Mouse (Mus musculus) midbrain, embryonic 14.5 days (tissue): ENCODE measurements at regions not wholly inside any gene's neighbourhood (a gene's known extent, or its start where the extent isn't known, plus 50 kb on each side); places are given as distances from the start of the nearest gene placed in this dataset.
"Not testable (repeated sequence)": the region's sequence is repeated elsewhere in the genome, so short reads cannot be mapped to it uniquely, and the experiment has no call there.

Source experiments
- ATAC-seq: fragments of 200-750 bp; cut with Nextera tagmentation; 2 replicates; pipeline ENCODE4 v1.8.0; 2017; ENCODE audit warnings: moderate number of reproducible peaks, moderate library complexity; ENCODE audit not compliant: low FRiP score, low TSS enrichment
- DNase-seq: peaks from one replicate; pipeline ENCODE4 v3.0.0-alpha.2; 2015
- H3K27ac ChIP-seq: fragments of 300-500 bp; sonication (generic); replicated peaks from 2 replicates; pipeline ENCODE4 v1.5.1; 2014; ENCODE audit warnings: mild to moderate bottlenecking, low read depth, low read length, moderate library complexity
- H3K27me3 ChIP-seq: fragments of 300-500 bp; sonication (generic); 2 replicates; pipeline ENCODE4 v1.6.1; 2014; ENCODE audit warnings: low read length, control low read depth, mixed read lengths; ENCODE audit not compliant: control insufficient read depth, insufficient read depth
- H3K36me3 ChIP-seq: fragments of 300-500 bp; sonication (generic); 2 replicates; pipeline ENCODE4 v1.6.1; 2014; ENCODE audit warnings: low read length, control low read depth; ENCODE audit not compliant: control insufficient read depth, insufficient read depth
- H3K4me1 ChIP-seq: fragments of 300-500 bp; sonication (generic); 2 replicates; pipeline ENCODE4 v1.6.1; 2014; ENCODE audit warnings: mild to moderate bottlenecking, antibody characterized with exemption, low read length, control low read depth; ENCODE audit not compliant: control insufficient read depth, insufficient read depth
- H3K4me2 ChIP-seq: fragments of 300-500 bp; sonication (generic); 2 replicates; pipeline ENCODE4 v1.6.1; 2014; ENCODE audit warnings: mild to moderate bottlenecking, low read length, moderate library complexity
- H3K4me3 ChIP-seq: fragments of 300-500 bp; sonication (generic); replicated peaks from 2 replicates; pipeline ENCODE4 v1.5.1; 2014; ENCODE audit warnings: low read depth, low read length
- H3K9ac ChIP-seq: fragments of 300-500 bp; sonication (generic); replicated peaks from 2 replicates; pipeline ENCODE4 v1.6.1; 2014; ENCODE audit warnings: mild to moderate bottlenecking, low read length, moderate library complexity
- H3K9me3 ChIP-seq: fragments of 300-500 bp; sonication (generic); 2 replicates; pipeline ENCODE4 v1.6.1; 2016; ENCODE audit warnings: low read length, control low read depth, mixed read lengths; ENCODE audit not compliant: control insufficient read depth
- WGBS: fragments of 180-500 bp; shearing (Covaris S2); extraction: QIAGEN DNeasy Blood & Tissue Kit; methylation state at CpG from one replicate; pipeline ENCODE4 v1.1.7; 2014; 5-methylcytosine and 5-hydroxymethylcytosine counted together

DNA sequence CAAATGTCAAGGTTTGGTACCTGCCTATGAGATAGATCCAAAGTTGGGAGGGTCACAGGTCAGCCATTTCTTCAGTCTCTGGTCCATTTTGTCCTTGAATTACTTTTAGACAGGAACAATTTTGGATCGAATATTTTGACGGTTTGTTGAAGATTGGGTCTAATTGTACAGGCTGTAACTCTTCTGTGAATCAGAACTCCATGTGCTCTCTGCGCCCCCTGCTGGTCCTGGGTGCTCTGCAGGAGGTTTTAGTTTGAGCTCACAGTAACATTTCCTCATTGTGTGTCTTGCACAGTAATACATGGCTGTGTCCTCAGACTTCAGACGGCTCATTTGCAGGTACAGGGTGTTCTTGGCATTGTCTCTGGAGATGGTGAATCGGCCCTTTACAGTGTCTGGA is 158.1 kb downstream of the Adam6a start:
- WGBS, result 67% methylated on average over 5 of the region's 5 CpGs
- not testable (repeated sequence) for H3K9ac ChIP-seq, H3K36me3 ChIP-seq, H3K4me3 ChIP-seq, H3K27me3 ChIP-seq, DNase-seq, ATAC-seq, H3K4me1 ChIP-seq, H3K27ac ChIP-seq, H3K9me3 ChIP-seq, H3K4me2 ChIP-seq

DNA sequence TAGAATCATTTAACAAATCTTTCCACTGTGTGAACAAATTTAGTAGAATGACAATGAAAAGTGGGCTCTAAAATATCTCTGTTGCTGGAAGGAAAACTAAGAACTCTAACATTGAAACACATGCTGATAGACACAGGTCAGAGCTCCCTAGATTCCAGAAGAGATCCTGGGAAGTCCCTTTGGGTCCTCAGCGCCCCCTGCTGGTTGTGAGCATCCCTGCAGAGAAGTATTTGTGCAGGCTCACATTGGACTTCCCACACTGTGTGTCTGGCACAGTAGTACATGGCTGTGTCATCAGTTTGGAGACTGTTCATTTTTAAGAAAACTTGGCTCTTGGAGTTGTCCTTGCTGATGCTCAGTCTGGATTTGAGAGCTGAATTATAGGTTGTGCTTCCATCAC is 172.7 kb downstream of the Adam6a start:
- 4% methylated on average over 1 of the region's 1 CpGs for WGBS
- DNase-seq, H3K36me3 ChIP-seq, H3K27ac ChIP-seq, H3K4me3 ChIP-seq, H3K27me3 ChIP-seq, H3K4me2 ChIP-seq, ATAC-seq, H3K4me1 ChIP-seq, H3K9ac ChIP-seq: not testable (repeated sequence)
- H3K9me3 ChIP-seq, result peaks cover 41% of the 10 kb centered on the region

DNA sequence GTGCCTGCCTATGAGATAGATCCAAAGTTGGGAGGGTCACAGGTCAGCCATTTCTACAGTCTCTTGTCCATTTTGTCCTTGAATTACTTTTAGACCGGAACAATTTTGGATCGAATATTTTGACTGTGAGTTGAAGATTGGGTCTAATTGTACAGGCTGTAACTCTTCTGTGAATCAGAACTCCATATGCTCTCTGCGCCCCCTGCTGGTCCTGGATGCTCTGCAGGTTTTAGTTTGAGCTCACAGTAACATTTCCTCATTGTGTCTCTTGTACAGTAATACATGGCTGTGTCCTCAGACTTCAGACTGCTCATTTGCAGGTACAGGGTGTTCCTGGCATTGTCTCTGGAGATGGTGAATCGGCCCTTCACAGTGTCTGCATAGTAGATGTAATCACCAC is 192.1 kb downstream of the Adam6a start:
- Histone ChIP-seq H3K4me3 (no peak overlapping the region), H3K36me3 (no peaks in the 10 kb centered on the region), H3K9ac (no peak overlapping the region), H3K4me2 (no peak overlapping the region), H3K4me1 (no peaks in the 10 kb centered on the region), H3K27ac (no peak overlapping the region), H3K9me3 (peaks cover 27% of the 10 kb centered on the region), H3K27me3 (no peaks in the 10 kb centered on the region)
- ATAC-seq, result no peak
- WGBS, result 70% methylated on average over 4 of the region's 4 CpGs
- DNase-seq, result peak; percentile 0

DNA sequence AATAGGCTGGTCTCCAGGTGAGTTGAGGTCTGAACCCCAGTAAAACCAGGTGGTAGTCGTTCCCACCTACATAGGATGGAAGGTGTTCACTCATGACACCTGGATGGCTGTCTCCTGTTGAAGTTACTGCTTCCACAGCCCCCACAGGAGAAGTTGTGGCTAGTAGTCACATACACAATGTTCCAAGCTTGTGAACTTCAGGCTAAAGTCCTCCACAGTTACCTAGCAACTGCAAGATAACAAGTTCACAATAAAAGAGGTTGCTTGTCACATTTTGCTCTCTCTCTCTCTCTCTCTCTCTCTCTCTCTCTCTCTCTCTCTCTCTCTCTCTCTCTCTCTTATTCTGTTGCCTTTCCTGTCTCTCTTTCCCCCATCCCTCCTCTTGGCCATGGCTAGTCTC is 202.6 kb downstream of the Adam6a start:
- WGBS, result 51% methylated on average over 1 of the region's 1 CpGs
- ATAC-seq (no peak), DNase-seq (no peak)
- H3K27me3 ChIP-seq, result no peaks in the 10 kb centered on the region
- no peaks in the 10 kb centered on the region for H3K36me3 ChIP-seq
- H3K4me2 ChIP-seq, result no peak overlapping the region
- no peak overlapping the region for H3K9ac ChIP-seq
- H3K27ac ChIP-seq, result no peak overlapping the region
- H3K4me1 ChIP-seq, result no peaks in the 10 kb centered on the region
- H3K4me3 ChIP-seq, result no peak overlapping the region
- peaks cover 26% of the 10 kb centered on the region for H3K9me3 ChIP-seq

DNA sequence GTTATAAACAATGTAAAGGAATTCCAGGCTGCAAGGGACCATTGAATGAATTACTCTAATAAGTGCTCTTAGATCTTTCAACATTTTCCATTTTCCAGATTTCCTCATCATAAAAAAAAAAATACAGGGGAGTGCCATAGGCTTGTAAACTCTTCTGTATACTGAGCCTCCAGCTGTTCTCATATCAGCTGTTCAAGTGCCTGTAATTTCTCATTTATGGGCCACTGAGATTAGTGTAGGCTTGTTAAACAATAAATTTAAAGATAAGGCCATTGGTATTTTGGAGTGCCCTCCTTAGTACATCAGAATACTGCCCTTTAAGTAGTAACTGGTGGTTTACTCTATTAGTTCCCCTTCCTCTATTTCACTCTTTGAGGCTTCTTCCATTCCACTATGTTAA is 204.3 kb downstream of the Adam6a start:
- no peaks in the 10 kb centered on the region for H3K4me1 ChIP-seq
- no peak overlapping the region for H3K27ac ChIP-seq
- no peaks in the 10 kb centered on the region for H3K36me3 ChIP-seq
- H3K27me3 ChIP-seq, result no peaks in the 10 kb centered on the region
- no peak overlapping the region for H3K4me2 ChIP-seq
- ATAC-seq (no peak), DNase-seq (no peak)
- no peak overlapping the region for H3K4me3 ChIP-seq
- no peak overlapping the region for H3K9ac ChIP-seq
- H3K9me3 ChIP-seq, result peaks cover 25% of the 10 kb centered on the region

DNA sequence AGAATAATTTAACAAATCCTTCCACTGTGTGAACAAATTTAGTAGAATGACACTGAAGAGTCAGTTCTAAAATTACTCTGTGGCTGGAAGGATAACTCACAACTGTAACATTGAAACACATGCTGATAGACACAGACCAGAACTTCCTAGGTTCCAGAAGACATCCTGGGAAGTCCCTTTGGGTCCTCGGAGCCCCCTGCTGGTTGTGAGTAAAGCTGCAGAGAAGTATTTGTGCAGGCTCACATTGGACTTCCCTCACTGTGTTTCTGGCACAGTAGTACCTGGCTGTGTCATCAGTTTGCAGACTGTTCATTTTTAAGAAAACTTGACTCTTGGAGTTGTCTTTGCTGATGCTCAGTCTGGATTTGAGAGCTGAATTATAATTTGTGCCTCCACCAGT is 225.9 kb downstream of the Adam6a start:
- H3K4me2 ChIP-seq, result no peak overlapping the region
- DNase-seq (no peak), ATAC-seq (no peak)
- 53% methylated on average over 1 of the region's 1 CpGs for WGBS
- no peak overlapping the region for H3K27ac ChIP-seq
- no peaks in the 10 kb centered on the region for H3K4me1 ChIP-seq
- H3K27me3 ChIP-seq, result no peaks in the 10 kb centered on the region
- H3K36me3 ChIP-seq, result no peaks in the 10 kb centered on the region
- no peak overlapping the region for H3K4me3 ChIP-seq
- H3K9ac ChIP-seq, result no peak overlapping the region
- peaks cover 31% of the 10 kb centered on the region for H3K9me3 ChIP-seq

DNA sequence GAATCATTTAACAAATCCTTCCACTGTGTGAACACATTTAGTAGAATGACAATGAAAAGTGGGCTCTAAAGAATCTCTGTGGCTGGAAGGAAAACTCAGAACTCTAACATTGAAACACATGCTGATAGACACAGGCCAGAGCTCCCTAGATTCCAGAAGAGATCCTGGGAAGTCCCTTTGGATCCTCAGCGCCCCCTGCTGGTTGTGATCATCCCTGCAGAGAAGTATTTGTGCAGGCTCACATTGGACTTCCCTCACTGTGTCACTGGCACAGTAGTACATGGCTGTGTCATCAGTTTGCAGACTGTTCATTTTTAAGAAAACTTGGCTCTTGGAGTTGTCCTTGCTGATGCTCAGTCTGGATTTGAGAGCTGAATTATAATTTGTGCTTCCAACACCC is 252.2 kb downstream of the Adam6a start:
- not testable (repeated sequence) for H3K9ac ChIP-seq, H3K4me3 ChIP-seq, H3K27me3 ChIP-seq, H3K4me1 ChIP-seq, DNase-seq, H3K4me2 ChIP-seq, ATAC-seq, H3K27ac ChIP-seq, H3K36me3 ChIP-seq
- peaks cover 19% of the 10 kb centered on the region for H3K9me3 ChIP-seq
- 0% methylated on average over 1 of the region's 1 CpGs for WGBS

DNA sequence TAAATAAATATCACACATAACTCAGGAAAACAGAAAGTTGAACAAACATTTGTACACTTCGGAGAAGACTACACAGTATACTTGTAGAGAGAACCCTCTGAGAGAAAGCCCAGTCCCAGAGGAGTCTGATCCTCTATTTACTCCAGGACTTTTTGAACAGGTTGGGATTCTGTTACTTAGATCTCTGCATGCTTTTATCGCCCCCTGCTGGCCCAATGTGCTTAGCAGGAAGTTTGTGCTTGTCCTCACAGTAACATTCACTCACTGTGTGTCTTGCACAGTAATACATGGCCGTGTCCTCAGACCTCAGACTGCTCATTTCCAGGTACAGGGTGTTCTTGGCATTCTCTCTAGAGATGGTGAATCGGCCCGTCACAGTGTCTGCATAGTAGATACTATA is 282.7 kb downstream of the Adam6a start:
- Histone ChIP-seq H3K9ac (no peak overlapping the region), H3K4me3 (no peak overlapping the region), H3K4me2 (no peak overlapping the region), H3K9me3 (peaks cover 34% of the 10 kb centered on the region), H3K27me3 (no peaks in the 10 kb centered on the region), H3K4me1 (no peaks in the 10 kb centered on the region), H3K27ac (no peak overlapping the region), H3K36me3 (no peaks in the 10 kb centered on the region)
- DNase-seq, result no peak
- no peak for ATAC-seq
- WGBS, result 57% methylated on average over 5 of the region's 5 CpGs

DNA sequence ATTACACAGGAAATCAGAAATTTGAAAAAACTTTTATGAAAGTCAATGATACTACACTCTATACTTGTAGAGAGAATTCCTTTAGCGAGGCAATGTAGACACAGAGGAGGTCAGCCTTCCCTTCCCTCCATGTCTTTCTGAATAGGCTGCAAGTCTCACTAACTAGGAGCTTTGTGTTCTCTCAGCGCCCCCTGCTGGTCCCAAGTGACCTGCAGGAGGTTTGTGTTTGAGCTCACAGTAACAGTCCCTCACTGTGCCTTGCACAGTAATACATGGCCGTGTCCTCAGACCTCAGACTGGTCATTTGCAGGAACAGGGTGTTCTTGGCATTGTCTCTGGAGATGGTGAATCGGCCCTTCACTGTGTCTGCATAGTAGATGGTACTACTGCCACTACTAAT is 315.2 kb downstream of the Adam6a start:
- H3K4me1 ChIP-seq, result no peaks in the 10 kb centered on the region
- H3K27me3 ChIP-seq, result no peaks in the 10 kb centered on the region
- no peaks in the 10 kb centered on the region for H3K36me3 ChIP-seq
- no peak for ATAC-seq
- H3K27ac ChIP-seq, result no peak overlapping the region
- 50% methylated on average over 4 of the region's 4 CpGs for WGBS
- peaks cover 48% of the 10 kb centered on the region for H3K9me3 ChIP-seq
- H3K9ac ChIP-seq, result no peak overlapping the region
- DNase-seq, result no peak
- no peak overlapping the region for H3K4me2 ChIP-seq
- no peak overlapping the region for H3K4me3 ChIP-seq
